Mouse (Mus musculus): ENCODE results near the gene Tarbp1. TPM values are rescaled to one million over a fixed set of nuclear protein-coding genes. Genes with fewer than 3 reads are reported as not detected.
A peak's percentile ranks its signal among the peaks of the same experiment; 100 is the strongest.

The Tarbp1 gene
- polyA plus RNA-seq, 1 experiment from 2014 or later, result 5.0 TPM

DNA sequence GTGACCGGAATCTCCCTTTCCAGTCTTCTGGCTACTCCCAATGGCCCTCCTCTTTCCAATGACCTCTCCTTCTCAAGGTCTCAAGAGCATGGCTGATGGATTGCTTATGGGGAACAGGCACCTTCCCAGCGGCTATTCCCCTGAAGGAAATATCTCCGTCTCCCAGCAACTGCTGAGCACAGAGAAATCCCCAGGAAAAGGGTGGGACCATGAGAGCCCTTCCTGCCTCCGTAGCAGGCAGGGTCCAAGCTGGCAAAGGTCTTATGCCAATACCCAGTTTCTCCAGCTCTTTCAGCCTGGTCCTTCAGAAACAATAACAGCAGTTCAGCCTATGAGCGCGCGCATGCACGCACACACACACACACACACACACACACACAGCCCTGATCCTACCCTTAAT, 23.7 kb downstream of the Tarbp1 start:
- Histone ChIP-seq H3K9me3 (ENCODE audit: low read depth, low read length) (no peaks in the 10 kb centered on the region), H3K4me1 (ENCODE audit: insufficient read depth) (no peaks in the 10 kb centered on the region), H3K4me2 (no peak overlapping the region), H3K27me3 (ENCODE audit: insufficient read depth, low read length) (no peaks in the 10 kb centered on the region), H3K4me3 (ENCODE audit: low read depth, low read length) (no peak overlapping the region), H3K9ac (no peak overlapping the region), H3K27ac (ENCODE audit: low read depth) (no peak overlapping the region), H3K36me3 (ENCODE audit: insufficient read depth) (peaks cover 77% of the 10 kb centered on the region)
- DNase-seq (no peak), ATAC-seq (ENCODE audit: insufficient read depth) (no peak)
- no peak for TF ChIP-seq CTCF (IDR thresholded peaks at IDR 0.05; ENCODE audit: low read depth)
- 80% methylated on average over 8 of the region's 8 CpGs for WGBS

DNA sequence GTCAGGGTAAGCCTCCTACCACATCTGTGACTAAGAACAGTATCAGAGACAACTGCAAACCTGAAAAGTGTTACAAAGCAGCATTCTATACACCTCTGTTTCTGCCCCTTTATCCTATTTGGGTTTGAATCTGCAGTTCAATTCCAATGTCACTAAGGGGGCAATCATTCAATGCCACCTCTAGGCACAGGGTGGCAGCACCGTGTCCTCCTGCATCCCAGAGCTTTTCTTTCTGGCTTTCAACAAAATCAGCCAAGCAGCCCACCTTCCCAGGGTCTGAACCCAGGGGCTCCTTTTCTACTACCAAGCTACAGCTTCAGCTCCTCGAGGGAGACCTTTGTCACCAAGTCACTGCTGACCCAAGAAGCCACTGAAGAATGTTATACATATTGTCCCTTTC, 35.9 kb downstream of the Tarbp1 start:
- 51% methylated on average over 2 of the region's 2 CpGs for WGBS
- peak; percentile 21; the same call in 1 of the 2 replicates for TF ChIP-seq CTCF (IDR thresholded peaks at IDR 0.05; ENCODE audit: low read depth)
- Histone ChIP-seq H3K9me3 (ENCODE audit: low read depth, low read length) (no peaks in the 10 kb centered on the region), H3K9ac (no peak overlapping the region), H3K4me1 (ENCODE audit: insufficient read depth) (no peaks in the 10 kb centered on the region), H3K27ac (ENCODE audit: low read depth) (no peak overlapping the region), H3K4me2 (no peak overlapping the region), H3K4me3 (ENCODE audit: low read depth, low read length) (no peak overlapping the region), H3K36me3 (ENCODE audit: insufficient read depth) (peaks cover 20% of the 10 kb centered on the region), H3K27me3 (ENCODE audit: insufficient read depth, low read length) (no peaks in the 10 kb centered on the region)
- no peak for ATAC-seq (ENCODE audit: insufficient read depth)
- no peak for DNase-seq

DNA sequence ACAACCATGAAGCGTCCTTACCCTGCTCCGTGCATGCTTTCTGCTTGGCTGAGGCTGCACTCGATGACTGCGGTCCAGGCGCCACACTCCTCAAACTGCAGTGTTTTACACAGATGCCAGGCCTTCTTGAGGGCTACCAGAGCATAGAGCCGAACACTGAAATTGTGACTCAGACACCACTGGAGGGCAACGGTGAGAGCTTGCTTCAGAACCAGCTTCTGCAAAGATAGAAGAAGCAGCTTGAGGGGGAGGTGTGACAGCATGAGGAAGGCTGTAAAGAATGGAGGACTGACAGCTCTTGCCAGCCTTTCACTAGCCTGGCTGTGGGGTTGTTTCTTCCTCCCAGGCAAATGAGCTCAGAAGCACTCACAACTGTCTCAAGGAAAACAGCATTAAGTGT, 41.0 kb downstream of the Tarbp1 start:
- no peak for TF ChIP-seq CTCF (IDR thresholded peaks at IDR 0.05; ENCODE audit: low read depth)
- Histone ChIP-seq H3K27ac (ENCODE audit: low read depth) (no peak overlapping the region), H3K9me3 (ENCODE audit: low read depth, low read length) (no peaks in the 10 kb centered on the region), H3K36me3 (ENCODE audit: insufficient read depth) (peaks cover 48% of the 10 kb centered on the region), H3K4me1 (ENCODE audit: insufficient read depth) (no peaks in the 10 kb centered on the region), H3K9ac (no peak overlapping the region), H3K4me2 (no peak overlapping the region), H3K4me3 (ENCODE audit: low read depth, low read length) (no peak overlapping the region), H3K27me3 (ENCODE audit: insufficient read depth, low read length) (no peaks in the 10 kb centered on the region)
- ATAC-seq (ENCODE audit: insufficient read depth) (no peak), DNase-seq (peak; percentile 18)
- WGBS, result 83% methylated on average over 7 of the region's 7 CpGs

DNA sequence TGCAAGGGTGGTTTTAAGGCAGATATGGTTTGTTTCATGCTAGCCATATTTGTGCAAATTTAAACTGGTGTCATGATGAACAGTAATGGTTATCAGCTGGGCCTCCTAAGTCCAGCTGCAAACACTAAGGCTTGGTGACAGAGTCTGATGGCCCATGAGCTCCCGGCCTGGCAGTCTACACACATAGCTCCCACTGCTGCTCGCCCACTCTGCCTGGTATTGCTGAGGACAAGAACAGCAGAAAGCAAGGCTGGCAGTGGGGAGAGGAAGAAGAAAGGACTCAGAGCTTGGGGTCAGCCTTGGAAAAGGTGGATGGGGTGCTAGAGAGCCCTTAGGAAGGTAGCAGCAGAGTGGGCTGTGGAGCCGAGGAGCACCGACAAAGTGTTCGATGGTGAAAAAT, 45.2 kb downstream of the Tarbp1 start:
- ATAC-seq (ENCODE audit: insufficient read depth) (no peak), DNase-seq (no peak)
- no peak overlapping the region for H3K9ac ChIP-seq
- H3K4me1 ChIP-seq (ENCODE audit: insufficient read depth), result no peaks in the 10 kb centered on the region
- H3K9me3 ChIP-seq (ENCODE audit: low read depth, low read length), result no peaks in the 10 kb centered on the region
- no peaks in the 10 kb centered on the region for H3K27me3 ChIP-seq (ENCODE audit: insufficient read depth, low read length)
- no peak overlapping the region for H3K4me2 ChIP-seq
- H3K36me3 ChIP-seq (ENCODE audit: insufficient read depth), result peaks cover 69% of the 10 kb centered on the region
- no peak overlapping the region for H3K27ac ChIP-seq (ENCODE audit: low read depth)
- TF ChIP-seq CTCF (IDR thresholded peaks at IDR 0.05; ENCODE audit: low read depth), result no peak
- 92% methylated on average over 5 of the region's 5 CpGs for WGBS
- no peak overlapping the region for H3K4me3 ChIP-seq (ENCODE audit: low read depth, low read length)

DNA sequence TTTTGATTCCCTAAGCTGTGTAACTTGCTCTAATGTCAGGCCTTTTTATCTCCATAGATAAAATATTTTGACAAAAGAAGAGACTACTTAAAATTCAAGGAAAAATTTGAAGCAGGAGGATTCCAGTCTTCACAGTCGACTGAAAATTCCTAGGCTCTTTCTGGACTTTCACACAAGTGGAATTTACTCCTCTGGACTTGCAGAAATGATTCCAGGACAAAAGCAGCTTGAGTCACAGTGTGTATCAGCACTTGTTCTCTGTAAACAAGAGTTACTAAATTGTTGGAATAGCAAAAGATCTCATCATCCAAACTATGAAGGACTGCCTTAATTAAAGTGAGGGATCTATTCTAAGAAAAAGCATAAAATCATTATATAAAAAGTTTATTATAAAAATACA, 49.9 kb downstream of the Tarbp1 start:
- DNase-seq (no peak), ATAC-seq (ENCODE audit: insufficient read depth) (no peak)
- no peaks in the 10 kb centered on the region for H3K9me3 ChIP-seq (ENCODE audit: low read depth, low read length)
- no peaks in the 10 kb centered on the region for H3K27me3 ChIP-seq (ENCODE audit: insufficient read depth, low read length)
- H3K9ac ChIP-seq, result no peak overlapping the region
- no peaks in the 10 kb centered on the region for H3K4me1 ChIP-seq (ENCODE audit: insufficient read depth)
- no peak overlapping the region for H3K4me3 ChIP-seq (ENCODE audit: low read depth, low read length)
- TF ChIP-seq CTCF (IDR thresholded peaks at IDR 0.05; ENCODE audit: low read depth), result no peak
- H3K4me2 ChIP-seq, result no peak overlapping the region
- peaks cover 48% of the 10 kb centered on the region for H3K36me3 ChIP-seq (ENCODE audit: insufficient read depth)
- 80% methylated on average over 1 of the region's 1 CpGs for WGBS
- H3K27ac ChIP-seq (ENCODE audit: low read depth), result no peak overlapping the region

DNA sequence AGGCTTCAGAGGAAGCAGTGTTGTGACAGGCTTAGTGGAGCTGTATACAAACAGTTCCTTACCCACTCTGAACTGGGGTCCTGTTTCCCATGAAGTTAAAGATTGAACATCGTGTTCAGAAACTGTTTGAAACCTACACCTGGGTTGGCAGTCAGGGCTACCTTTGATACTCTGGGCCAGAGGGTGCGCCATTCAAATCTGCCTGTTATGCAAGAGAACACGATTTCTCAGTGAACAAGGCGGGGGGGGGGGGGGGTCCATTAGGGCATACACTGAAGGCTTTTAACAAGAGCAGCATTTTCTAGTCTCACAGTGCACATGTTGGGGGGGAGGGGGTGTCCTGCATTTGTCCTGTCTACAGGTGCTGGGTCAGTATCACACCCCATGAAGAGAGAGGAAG, 50.7 kb downstream of the Tarbp1 start:
- ATAC-seq (ENCODE audit: insufficient read depth) (no peak), DNase-seq (no peak)
- H3K4me2 ChIP-seq, result no peak overlapping the region
- 86% methylated on average over 4 of the region's 4 CpGs for WGBS
- H3K4me1 ChIP-seq (ENCODE audit: insufficient read depth), result no peaks in the 10 kb centered on the region
- H3K9ac ChIP-seq, result no peak overlapping the region
- no peaks in the 10 kb centered on the region for H3K27me3 ChIP-seq (ENCODE audit: insufficient read depth, low read length)
- no peak for TF ChIP-seq CTCF (IDR thresholded peaks at IDR 0.05; ENCODE audit: low read depth)
- H3K36me3 ChIP-seq (ENCODE audit: insufficient read depth), result peaks cover 42% of the 10 kb centered on the region
- no peak overlapping the region for H3K27ac ChIP-seq (ENCODE audit: low read depth)
- no peak overlapping the region for H3K4me3 ChIP-seq (ENCODE audit: low read depth, low read length)
- no peaks in the 10 kb centered on the region for H3K9me3 ChIP-seq (ENCODE audit: low read depth, low read length)

DNA sequence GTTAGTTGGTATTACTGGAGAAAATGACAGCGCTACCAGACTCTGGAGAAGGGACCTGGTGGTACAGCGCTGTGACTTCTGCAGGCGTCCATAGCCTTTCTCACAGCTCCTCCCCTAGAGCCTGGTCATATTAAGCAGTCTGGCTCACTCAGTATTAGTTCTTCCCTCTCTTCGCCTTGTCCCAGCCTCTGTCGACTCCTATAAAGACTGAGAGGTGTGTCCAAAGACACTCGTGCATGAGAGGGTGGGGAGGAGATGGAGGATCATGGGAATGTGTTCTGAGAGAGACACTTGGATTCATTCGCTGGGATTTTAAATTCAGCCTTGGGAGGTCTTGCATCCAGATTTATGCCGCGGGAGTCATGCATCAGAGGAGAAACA, 52.0 kb downstream of the Tarbp1 start:
- Histone ChIP-seq H3K9ac (peak overlapping the region; percentile 91), H3K36me3 (ENCODE audit: insufficient read depth) (peaks cover 30% of the 10 kb centered on the region), H3K4me3 (ENCODE audit: low read depth, low read length) (peak overlapping the region; percentile 89), H3K27me3 (ENCODE audit: insufficient read depth, low read length) (no peaks in the 10 kb centered on the region), H3K4me1 (ENCODE audit: insufficient read depth) (no peaks in the 10 kb centered on the region), H3K9me3 (ENCODE audit: low read depth, low read length) (no peaks in the 10 kb centered on the region), H3K27ac (ENCODE audit: low read depth) (peak overlapping the region; percentile 75; the same call in 1 of the 2 replicates), H3K4me2 (peak overlapping the region; percentile 88)
- no peak for TF ChIP-seq CTCF (IDR thresholded peaks at IDR 0.05; ENCODE audit: low read depth)
- DNase-seq (peak; percentile 30), ATAC-seq (ENCODE audit: insufficient read depth) (peak; percentile 68)
- WGBS, result 7% methylated on average over 9 of the region's 9 CpGs

Measured in lung, embryonic 14.5 days (tissue).